Mouse (Mus musculus): ENCODE measurements around the gene Lpcat3.
A peak's percentile ranks its signal among the peaks of the same experiment; 100 is the strongest.
"Not testable (repeated sequence)": the region's sequence is repeated elsewhere in the genome, so short reads cannot be mapped to it uniquely, and the experiment has no call there.

Gene Lpcat3

DNA sequence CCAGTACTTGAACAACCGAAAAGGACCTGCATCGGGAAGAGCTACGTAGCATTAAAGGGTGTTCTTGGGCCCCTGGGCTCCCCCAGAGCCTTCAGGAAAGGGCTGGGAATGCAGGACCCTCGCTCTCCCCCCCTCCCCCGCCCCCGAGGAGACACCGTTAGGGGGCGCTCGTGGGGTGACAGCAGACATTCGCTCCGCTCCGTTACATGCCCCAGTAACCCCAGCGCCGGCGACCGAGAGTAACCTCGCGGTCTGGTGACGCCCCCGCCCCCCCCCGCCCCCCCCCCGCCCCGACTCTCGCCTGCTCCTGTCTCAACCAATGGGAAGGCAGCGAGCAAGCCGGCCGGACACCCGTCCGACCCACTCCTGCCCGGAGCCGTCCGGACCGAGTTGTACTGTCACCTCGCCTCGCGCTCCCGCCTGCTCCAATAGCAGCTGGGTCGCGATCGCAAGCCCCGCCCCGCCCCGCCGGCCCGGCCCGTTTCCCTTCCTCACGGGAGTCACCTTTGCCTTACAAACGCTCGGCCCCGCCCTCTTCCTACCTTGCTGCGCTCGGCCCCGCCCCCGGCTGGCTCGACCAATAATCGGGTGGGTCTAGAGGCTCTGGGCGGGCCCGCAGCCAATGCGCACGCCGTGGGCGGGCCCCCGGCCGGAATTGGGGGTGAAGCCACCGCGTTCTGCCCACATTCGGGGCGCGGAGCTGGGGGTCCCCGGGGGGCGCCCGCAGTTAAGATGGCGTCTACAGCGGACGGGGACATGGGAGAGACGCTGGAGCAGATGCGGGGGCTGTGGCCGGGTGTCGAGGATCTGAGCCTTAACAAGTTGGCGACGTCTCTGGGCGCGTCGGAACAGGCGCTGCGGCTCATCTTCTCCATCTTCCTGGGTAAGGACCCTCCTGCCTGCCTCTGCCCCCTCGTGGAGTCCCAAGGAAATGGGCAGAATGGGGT, at the start of gene Lpcat3:
Gene Lpcat3 (plus strand): TSS at position 551 of the 947 bp plus-strand sequence.
- peak; percentile 97 to 98 for DNase-seq (ENCODE audit: low spot score in 2 of 2)

- no peak for DNase-seq (ENCODE audit: low spot score in 2 of 2)
Measured at GRCm38 (mm10) chr6:124625612-124626011, 37.2 kb upstream of the Lpcat3 start.

DNA sequence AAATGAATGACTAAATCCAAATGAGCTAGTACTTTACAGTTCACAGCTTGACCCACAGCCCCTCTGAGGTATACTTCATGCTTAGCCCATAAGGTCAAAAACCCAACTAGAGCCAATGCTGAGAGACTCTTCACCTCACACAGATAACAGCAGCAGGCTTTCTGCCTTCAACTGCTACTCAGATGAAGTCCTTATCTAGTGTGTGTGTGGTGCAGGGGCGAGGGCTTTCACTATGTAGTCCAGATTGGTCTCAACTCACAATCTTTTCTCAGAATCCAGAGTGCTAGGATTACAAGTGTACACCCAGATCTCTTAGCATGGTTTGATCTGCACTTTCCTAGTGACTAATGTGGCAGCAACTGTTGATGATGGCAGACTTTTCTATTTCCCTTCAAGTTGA, 36.6 kb upstream of the Lpcat3 start:
- DNase-seq (ENCODE audit: low spot score in 2 of 2) = not testable (repeated sequence)

DNA sequence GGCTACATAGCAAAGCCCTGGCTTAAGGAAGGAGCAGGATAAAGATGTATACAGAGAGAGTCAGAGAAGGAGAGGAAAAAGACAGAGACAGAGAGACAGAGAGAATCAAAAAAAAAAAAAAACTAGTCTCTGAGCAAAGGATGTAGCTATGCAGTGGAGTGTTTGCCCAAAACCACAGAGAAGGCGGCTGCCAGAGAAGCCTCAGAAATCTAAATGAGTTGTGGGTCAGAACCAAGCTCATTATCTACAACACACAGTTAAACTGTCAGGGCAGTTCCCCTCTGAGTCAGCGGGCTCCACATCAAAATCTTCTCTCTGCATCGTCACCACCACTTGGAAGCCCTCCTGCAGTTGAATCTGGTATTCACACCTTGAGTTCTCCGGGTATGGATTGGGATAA, 32.1 kb upstream of the Lpcat3 start:
- no peak for DNase-seq (ENCODE audit: low spot score in 2 of 2)

DNA sequence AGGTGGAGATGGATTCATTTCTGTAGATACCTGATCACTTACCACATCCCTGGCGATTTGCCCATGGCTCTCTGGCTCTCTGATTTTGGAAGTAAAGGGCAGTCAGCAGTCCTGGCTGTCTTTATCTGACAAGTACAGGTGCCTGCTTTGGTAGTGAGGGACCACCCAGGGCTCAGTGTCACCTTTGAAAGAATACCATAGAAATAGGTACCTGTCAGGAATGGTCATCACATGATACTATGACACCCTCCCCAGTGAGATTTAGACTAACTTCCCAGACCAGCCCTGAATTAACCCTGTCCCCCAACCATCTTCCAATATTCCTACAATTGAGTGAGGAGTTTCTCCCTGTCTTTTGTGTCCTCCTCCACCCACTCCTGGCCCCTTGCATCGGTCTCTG, 26.8 kb upstream of the Lpcat3 start, which contains the start of gene C1s2:
Gene C1s2 (minus strand): TSS at position 101 of the 400 bp plus-strand sequence.
- DNase-seq (ENCODE audit: low spot score in 2 of 2) = not testable (repeated sequence)

GRCm38 (mm10) chr6:124636858-124637460, 25.9 kb upstream of the Lpcat3 start:
- DNase-seq (ENCODE audit: low spot score in 2 of 2) = not testable (repeated sequence)

- peak in 1 of 2 experiments; percentile 7 for DNase-seq (ENCODE audit: low spot score in 2 of 2)
Measured at GRCm38 (mm10) chr6:124640041-124640440, 22.8 kb upstream of the Lpcat3 start.

GRCm38 (mm10) chr6:124640997-124641396, 21.8 kb upstream of the Lpcat3 start:
- DNase-seq (ENCODE audit: low spot score in 2 of 2) = peak; percentile 51 to 61

- no peak for DNase-seq (ENCODE audit: low spot score in 2 of 2)
Measured at GRCm38 (mm10) chr6:124646394-124646793, 16.4 kb upstream of the Lpcat3 start.

GRCm38 (mm10) chr6:124655893-124656292, 6.9 kb upstream of the Lpcat3 start:
- no peak for DNase-seq (ENCODE audit: low spot score in 2 of 2)

DNA sequence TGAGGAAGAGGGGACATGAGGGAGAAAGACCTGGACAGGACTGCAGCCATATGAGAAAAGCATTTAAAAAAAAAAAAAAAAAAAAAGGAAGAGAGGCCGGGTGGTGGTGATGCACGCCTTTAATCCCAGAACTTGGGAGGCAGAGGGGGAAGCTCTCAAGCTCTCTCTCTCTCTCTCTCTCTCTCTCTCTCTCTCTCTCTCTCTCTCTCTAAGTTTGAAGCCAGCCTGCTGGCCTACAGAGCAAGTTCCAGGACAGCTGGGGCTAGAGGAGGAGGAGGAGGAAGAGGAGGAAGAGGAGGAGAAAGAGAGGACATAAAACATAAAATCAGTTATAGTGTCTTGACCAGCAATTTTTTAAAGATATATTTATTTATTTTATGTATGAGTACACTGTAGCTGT, 4.8 kb upstream of the Lpcat3 start:
- DNase-seq (ENCODE audit: low spot score in 2 of 2) = no peak

- DNase-seq (ENCODE audit: low spot score in 2 of 2) = no peak
Measured at GRCm38 (mm10) chr6:124661156-124661806, 1.5 kb upstream of the Lpcat3 start.

GRCm38 (mm10) chr6:124661995-124662394, 832 bp upstream of the Lpcat3 start:
- DNase-seq (ENCODE audit: low spot score in 2 of 2) = no peak

GRCm38 (mm10) chr6:124663424-124663795, 583 bp downstream of the Lpcat3 start:
- DNase-seq (ENCODE audit: low spot score in 2 of 2) = peak in 1 of 2 experiments; percentile 29

GRCm38 (mm10) chr6:124664256-124664655, 1.4 kb downstream of the Lpcat3 start:
- DNase-seq (ENCODE audit: low spot score in 2 of 2) = no peak

DNA sequence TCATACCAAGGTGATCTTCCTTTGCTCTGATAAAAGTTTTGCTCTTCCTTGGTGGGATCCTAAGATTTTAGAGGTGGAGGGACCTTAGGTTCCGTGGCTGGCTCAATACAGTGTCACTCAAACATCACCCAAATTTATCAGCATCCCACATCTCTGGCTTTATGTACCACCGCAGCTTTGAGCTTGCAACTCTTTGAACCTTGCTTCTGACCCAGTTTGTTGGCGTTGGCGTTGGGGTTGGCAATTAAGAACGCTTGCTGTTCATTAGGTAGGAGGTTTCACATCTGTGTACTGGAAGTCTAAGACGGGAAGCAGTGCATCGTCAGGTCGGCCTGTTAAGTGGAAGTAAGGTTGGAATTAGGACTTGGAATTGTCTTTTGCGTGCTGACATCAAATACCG, 2.2 kb downstream of the Lpcat3 start:
- no peak for DNase-seq (ENCODE audit: low spot score in 2 of 2)

GRCm38 (mm10) chr6:124669234-124669859, 6.5 kb downstream of the Lpcat3 start:
- no peak for DNase-seq (ENCODE audit: low spot score in 2 of 2)

- DNase-seq (ENCODE audit: low spot score in 2 of 2) = no peak
Measured at GRCm38 (mm10) chr6:124670281-124670900, 7.6 kb downstream of the Lpcat3 start.

- DNase-seq (ENCODE audit: low spot score in 2 of 2) = no peak
Measured at GRCm38 (mm10) chr6:124672100-124672499, 9.3 kb downstream of the Lpcat3 start.

- DNase-seq (ENCODE audit: low spot score in 2 of 2) = peak; percentile 48 to 69
Measured at GRCm38 (mm10) chr6:124673619-124674018, 10.8 kb downstream of the Lpcat3 start.

- no peak for DNase-seq (ENCODE audit: low spot score in 2 of 2)
Measured at GRCm38 (mm10) chr6:124674591-124674990, 11.8 kb downstream of the Lpcat3 start.

Measured in right cerebral cortex, adult 2 months (tissue).